Mouse (Mus musculus) hindbrain, embryonic 16.5 days (tissue): ENCODE measurements around the gene Hacl1. TPM values are rescaled to one million over a fixed set of nuclear protein-coding genes. Genes with fewer than 3 reads are reported as not detected.

ENCODE experiments used
- ATAC-seq: fragments of 200-750 bp; cut with Nextera tagmentation; 2 replicates; pipeline ENCODE4 v1.8.0; 2017; ENCODE audit warnings: moderate TSS enrichment, moderate library complexity
- H3K27ac ChIP-seq: fragments of 300-500 bp; sonication (generic); 2 replicates; pipeline ENCODE4 v1.5.1; 2014; ENCODE audit warnings: low read depth, mild to moderate bottlenecking, control low read depth, low read length, moderate library complexity
- H3K27me3 ChIP-seq: fragments of 300-500 bp; sonication (generic); replicated peaks from 2 replicates; pipeline ENCODE4 v1.6.1; 2014; ENCODE audit warnings: low read length; ENCODE audit not compliant: control insufficient read depth, insufficient read depth
- H3K36me3 ChIP-seq: fragments of 300-500 bp; sonication (generic); 2 replicates; pipeline ENCODE4 v1.6.1; 2014; ENCODE audit warnings: mild to moderate bottlenecking, low read length, moderate library complexity, mixed read lengths; ENCODE audit not compliant: control insufficient read depth, insufficient read depth
- H3K4me1 ChIP-seq: fragments of 300-500 bp; sonication (generic); 2 replicates; pipeline ENCODE4 v1.6.1; 2014; ENCODE audit warnings: low read depth, low read length; ENCODE audit not compliant: control insufficient read depth, insufficient read depth
- H3K4me2 ChIP-seq: fragments of 300-500 bp; sonication (generic); 2 replicates; pipeline ENCODE4 v1.6.1; 2014; ENCODE audit warnings: mild to moderate bottlenecking, low read length, control low read depth, moderate library complexity
- H3K4me3 ChIP-seq: fragments of 300-500 bp; sonication (generic); 2 replicates; pipeline ENCODE4 v1.5.1; 2014; ENCODE audit warnings: mild to moderate bottlenecking, low read length, control low read depth, moderate library complexity
- H3K9ac ChIP-seq: fragments of 300-500 bp; sonication (generic); 2 replicates; pipeline ENCODE4 v1.6.1; 2014; ENCODE audit warnings: low read depth, mild to moderate bottlenecking, control low read depth, low read length, moderate library complexity
- H3K9me3 ChIP-seq: fragments of 300-500 bp; sonication (generic); 2 replicates; pipeline ENCODE4 v1.6.1; 2014; ENCODE audit warnings: mild to moderate bottlenecking, low read length, moderate library complexity; ENCODE audit not compliant: control insufficient read depth
- WGBS: fragments of 180-500 bp; shearing (Covaris S2); extraction: QIAGEN DNeasy Blood & Tissue Kit; methylation state at CpG from one replicate; pipeline ENCODE4 v1.1.7; 2014; 5-methylcytosine and 5-hydroxymethylcytosine counted together
- polyA plus RNA-seq: library from polyadenylated mRNA; unstranded; fragments of >200 nt; fragmentation: Nextera tagmentation; extraction: Ambion mirVana; gene quantifications from 2 replicates; pipeline ENCODE4 v1.2.1, GENCODE M21; 2015

The Hacl1 gene
- polyA plus RNA-seq, 1 experiment from 2014 or later: 11.5 TPM

DNA sequence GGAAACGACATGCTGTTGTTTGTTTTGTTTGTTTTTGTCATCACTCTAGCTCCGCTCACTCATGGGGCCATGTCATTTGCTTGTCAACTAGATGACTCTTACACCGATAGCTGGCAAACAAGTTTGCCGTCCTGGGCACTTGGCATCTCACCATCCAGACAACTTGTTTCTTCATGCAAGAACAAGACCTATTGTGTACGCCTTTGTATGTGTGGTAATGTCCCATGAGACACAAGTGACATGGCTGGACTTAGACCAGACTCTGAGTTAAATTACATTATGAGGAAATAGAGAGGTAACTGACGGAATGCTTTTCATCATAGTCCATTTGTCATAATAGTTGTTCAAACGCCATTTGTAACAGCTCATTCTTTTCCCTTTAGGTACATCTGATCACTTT is 4.8 kb upstream of the Hacl1 start:
- no peak overlapping the region for H3K27ac ChIP-seq
- no peaks in the 10 kb centered on the region for H3K27me3 ChIP-seq
- ATAC-seq: no peak
- H3K9ac ChIP-seq: no peak overlapping the region
- no peaks in the 10 kb centered on the region for H3K9me3 ChIP-seq
- H3K36me3 ChIP-seq: no peaks in the 10 kb centered on the region
- 87% methylated on average over 7 of the region's 7 CpGs for WGBS
- no peak overlapping the region for H3K4me3 ChIP-seq
- no peak overlapping the region for H3K4me2 ChIP-seq
- H3K4me1 ChIP-seq: peaks cover 6% of the 10 kb centered on the region

DNA sequence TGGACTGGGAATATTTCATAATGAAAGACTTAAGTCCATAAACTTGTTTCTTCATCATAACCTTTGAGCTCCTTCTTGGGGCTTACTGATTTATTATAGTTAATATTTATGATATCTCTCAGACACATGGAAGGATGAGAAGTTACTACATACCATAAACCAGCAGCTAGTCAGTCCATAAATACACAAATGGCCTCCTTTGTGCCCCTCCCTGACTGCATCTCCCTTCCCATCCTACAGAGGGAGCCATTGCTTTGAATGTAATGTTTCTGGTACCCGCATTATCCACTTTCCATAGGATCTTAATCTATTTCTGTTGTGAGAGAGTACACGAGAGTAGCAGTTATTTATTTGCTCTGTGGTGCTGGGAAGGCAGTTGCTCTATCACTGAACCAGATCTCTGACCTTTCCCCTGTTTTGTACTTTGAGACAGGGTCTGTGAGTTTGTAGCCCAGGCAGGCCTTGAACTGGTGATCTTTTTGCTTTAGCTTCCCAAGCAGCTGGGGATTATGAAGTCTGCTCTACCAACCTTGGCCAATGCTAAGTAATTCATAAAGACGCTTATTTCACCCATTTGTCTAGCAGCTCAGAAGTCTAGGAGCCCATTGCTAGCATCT is 4.0 kb upstream of the Hacl1 start:
- Histone ChIP-seq H3K36me3 (no peaks in the 10 kb centered on the region), H3K27ac (no peak overlapping the region), H3K4me3 (no peak overlapping the region), H3K9me3 (no peaks in the 10 kb centered on the region), H3K4me1 (peaks cover 9% of the 10 kb centered on the region), H3K27me3 (no peaks in the 10 kb centered on the region), H3K9ac (no peak overlapping the region), H3K4me2 (no peak overlapping the region)
- 74% methylated on average over 3 of the region's 3 CpGs for WGBS
- no peak for ATAC-seq

GRCm38 (mm10) chr14:31644183-31644830 is 3.2 kb upstream of the Hacl1 start:
- no peak overlapping the region for H3K4me3 ChIP-seq
- no peak overlapping the region for H3K27ac ChIP-seq
- H3K36me3 ChIP-seq: no peaks in the 10 kb centered on the region
- H3K4me2 ChIP-seq: no peak overlapping the region
- H3K27me3 ChIP-seq: no peaks in the 10 kb centered on the region
- no peaks in the 10 kb centered on the region for H3K9me3 ChIP-seq
- no peak for ATAC-seq
- 97% methylated on average over 5 of the region's 5 CpGs for WGBS
- H3K4me1 ChIP-seq: peaks cover 11% of the 10 kb centered on the region
- no peak overlapping the region for H3K9ac ChIP-seq

DNA sequence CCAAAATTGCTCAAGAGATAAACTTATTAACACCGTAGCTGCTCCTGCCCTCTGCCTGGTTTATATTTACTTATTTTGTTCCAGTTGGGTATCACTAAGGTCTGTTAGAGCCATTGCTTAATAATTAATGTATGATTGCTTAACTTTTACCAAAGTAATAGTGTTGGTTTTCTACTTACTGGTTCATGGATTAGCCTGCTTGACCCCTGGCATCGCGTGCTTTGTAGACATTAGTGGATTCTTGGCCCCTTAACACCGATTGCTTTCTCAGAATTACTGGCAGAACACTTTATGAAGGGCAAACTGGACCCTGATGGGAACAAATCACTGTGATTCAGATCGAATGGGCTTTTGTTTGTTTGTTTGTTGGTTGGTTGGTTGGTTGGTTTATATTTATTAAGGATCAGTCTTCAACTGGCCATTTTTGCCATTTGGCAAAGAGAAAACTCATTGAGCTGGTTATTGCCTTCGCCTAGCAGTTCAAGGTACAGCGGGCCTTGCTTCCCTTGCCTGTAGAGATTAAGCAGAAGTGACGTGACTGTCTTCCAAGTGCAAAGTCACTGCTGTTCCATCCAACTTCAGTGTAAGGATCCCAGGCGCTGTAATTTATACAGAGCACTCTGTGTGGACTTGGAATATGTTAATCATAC is 545 bp upstream of the Hacl1 start:
- H3K4me1 ChIP-seq: peaks cover 11% of the 10 kb centered on the region
- 74% methylated on average over 9 of the region's 9 CpGs for WGBS

DNA sequence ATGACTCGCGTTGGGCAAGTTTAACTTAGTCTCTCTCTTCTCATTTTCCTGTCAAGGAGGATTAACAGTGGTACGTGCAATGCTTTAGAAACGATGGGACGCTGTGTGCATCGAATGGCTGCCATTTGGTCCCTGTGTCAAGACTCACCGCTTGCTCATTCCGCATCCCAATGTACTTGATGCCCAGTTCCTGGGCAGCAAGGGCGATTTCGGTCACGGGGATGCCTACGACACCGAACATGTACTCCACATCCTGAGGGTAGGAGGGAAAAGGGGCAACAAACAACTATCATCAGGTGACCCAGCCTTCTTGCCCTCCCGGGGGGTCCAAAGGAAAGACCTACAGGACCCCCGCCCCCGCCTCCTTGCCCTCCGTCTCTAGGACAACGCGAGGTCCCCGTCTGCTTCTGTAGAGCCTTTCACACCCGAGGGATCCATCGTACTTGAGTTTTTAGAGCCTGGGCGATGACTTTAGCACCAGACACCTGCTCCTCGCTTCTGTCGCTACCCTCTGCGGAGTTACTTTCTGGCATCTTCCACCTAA is 668 bp downstream of the Hacl1 start, which contains the start of gene Gm49387:
Gene Gm49387 (minus strand): TSS at position 533 of the 544 bp plus-strand sequence.
- ATAC-seq: peak; percentile 66
- no peaks in the 10 kb centered on the region for H3K27me3 ChIP-seq

More for the DNA sequence above, 545 bp upstream of the Hacl1 start:
- H3K9me3 ChIP-seq: no peaks in the 10 kb centered on the region
- no peak overlapping the region for H3K27ac ChIP-seq
- no peaks in the 10 kb centered on the region for H3K27me3 ChIP-seq
- no peak; the same call in 1 of the 2 replicates for ATAC-seq
- H3K4me3 ChIP-seq: peak overlapping the region; percentile 60
- H3K36me3 ChIP-seq: no peaks in the 10 kb centered on the region
- H3K9ac ChIP-seq: peak overlapping the region; percentile 75
- H3K4me2 ChIP-seq: peak overlapping the region; percentile 97

DNA sequence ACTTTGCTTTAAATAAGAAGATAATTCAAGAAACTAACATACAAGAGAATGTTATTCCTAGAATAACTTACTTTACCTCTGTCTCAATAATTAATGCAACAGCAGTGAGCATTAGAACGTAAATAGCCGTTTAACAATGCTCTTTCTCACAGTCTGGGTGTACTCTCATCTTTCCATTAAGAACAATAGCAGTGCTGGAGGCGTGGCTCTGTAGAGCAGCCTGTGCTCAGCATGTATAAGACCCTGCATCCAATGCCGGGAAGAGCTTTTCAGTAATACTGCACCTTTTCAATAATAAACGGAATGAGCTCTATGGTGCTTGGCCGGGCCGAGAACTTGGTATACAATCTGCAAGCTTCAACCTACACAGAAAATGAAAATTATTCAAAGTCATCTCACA is 10.4 kb downstream of the Hacl1 start:
- H3K4me1 ChIP-seq: no peaks in the 10 kb centered on the region
- 0 out of 2 replicates have a peak, but pooled peaks have one; percentile 54 for ATAC-seq

More for the DNA sequence above, 668 bp downstream of the Hacl1 start, which contains the start of gene Gm49387:
- 5% methylated on average over 26 of the region's 26 CpGs for WGBS
- H3K9ac ChIP-seq: peak within 1 kb of the TSS; percentile 75
- H3K27ac ChIP-seq: peak within 1 kb of the TSS; percentile 86
- H3K4me3 ChIP-seq: peak within 1 kb of the TSS; percentile 60
- H3K4me1 ChIP-seq: peaks cover 11% of the 10 kb centered on the region
- H3K36me3 ChIP-seq: no peaks in the 10 kb centered on the region
- peak within 1 kb of the TSS; percentile 97 for H3K4me2 ChIP-seq
- no peaks in the 10 kb centered on the region for H3K9me3 ChIP-seq

GRCm38 (mm10) chr14:31622748-31623147 is 18.3 kb downstream of the Hacl1 start:
- no peaks in the 10 kb centered on the region for H3K4me1 ChIP-seq
- no peaks in the 10 kb centered on the region for H3K9me3 ChIP-seq
- H3K9ac ChIP-seq: no peak overlapping the region
- H3K27me3 ChIP-seq: no peaks in the 10 kb centered on the region
- H3K4me3 ChIP-seq: no peak overlapping the region
- no peak overlapping the region for H3K27ac ChIP-seq
- H3K4me2 ChIP-seq: no peak overlapping the region
- no peaks in the 10 kb centered on the region for H3K36me3 ChIP-seq
- WGBS: 85% methylated on average over 12 of the region's 12 CpGs
- ATAC-seq: no peak

More for the DNA sequence above, 10.4 kb downstream of the Hacl1 start:
- H3K9ac ChIP-seq: no peak overlapping the region
- H3K27ac ChIP-seq: no peak overlapping the region
- H3K9me3 ChIP-seq: no peaks in the 10 kb centered on the region
- 34% methylated on average over 7 of the region's 7 CpGs for WGBS
- H3K27me3 ChIP-seq: no peaks in the 10 kb centered on the region
- no peak overlapping the region for H3K4me2 ChIP-seq
- no peak overlapping the region for H3K4me3 ChIP-seq
- no peaks in the 10 kb centered on the region for H3K36me3 ChIP-seq

GRCm38 (mm10) chr14:31620591-31621223 is 20.4 kb downstream of the Hacl1 start:
- Histone ChIP-seq H3K4me2 (no peak overlapping the region), H3K27me3 (no peaks in the 10 kb centered on the region), H3K27ac (no peak overlapping the region), H3K4me3 (no peak overlapping the region), H3K4me1 (no peaks in the 10 kb centered on the region), H3K9me3 (no peaks in the 10 kb centered on the region), H3K36me3 (no peaks in the 10 kb centered on the region), H3K9ac (no peak overlapping the region)
- 63% methylated on average over 9 of the region's 9 CpGs for WGBS
- ATAC-seq: no peak
